Mouse (Mus musculus) CD4-positive helper T cell, adult 2 months (primary cell): ENCODE measurements around the gene Rab3c.

Source experiments
- DNase-seq: peaks from one replicate; pipeline ENCODE4 v3.0.0-alpha.2; 2012; ENCODE audit warnings: low read depth, missing footprints, low spot score

Gene Rab3c

DNA sequence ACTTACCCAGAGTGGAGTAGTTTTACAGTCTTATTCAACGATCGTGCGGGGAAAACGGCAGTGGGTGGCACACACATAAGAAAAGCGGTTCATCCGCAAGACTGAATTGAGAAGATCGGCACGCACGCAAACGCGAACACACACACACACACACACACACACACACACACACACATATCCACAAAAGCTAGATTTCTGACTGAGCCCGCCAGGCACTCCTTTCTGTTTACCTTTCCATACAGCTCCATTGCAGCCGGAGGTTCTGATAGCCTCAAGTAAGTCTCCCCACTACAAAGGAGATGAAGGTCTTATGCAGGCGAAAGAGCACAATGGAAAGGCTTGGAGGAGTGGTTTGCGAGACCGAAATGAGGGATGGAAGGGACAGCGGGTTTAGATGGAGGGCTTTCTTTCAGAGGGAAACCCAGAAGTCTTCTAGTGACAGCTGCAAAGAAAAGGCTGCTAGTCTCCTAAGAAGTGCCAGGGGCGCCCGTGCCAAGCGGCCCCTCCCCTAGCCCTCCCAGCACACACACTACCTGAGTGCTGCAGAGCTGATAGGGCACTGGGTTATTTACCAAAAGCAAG lies at the start of gene Rab3c:
Rab3c (minus strand) TSS at position 434 of the 582 bp plus-strand sequence.
- DNase-seq: no peak

DNA sequence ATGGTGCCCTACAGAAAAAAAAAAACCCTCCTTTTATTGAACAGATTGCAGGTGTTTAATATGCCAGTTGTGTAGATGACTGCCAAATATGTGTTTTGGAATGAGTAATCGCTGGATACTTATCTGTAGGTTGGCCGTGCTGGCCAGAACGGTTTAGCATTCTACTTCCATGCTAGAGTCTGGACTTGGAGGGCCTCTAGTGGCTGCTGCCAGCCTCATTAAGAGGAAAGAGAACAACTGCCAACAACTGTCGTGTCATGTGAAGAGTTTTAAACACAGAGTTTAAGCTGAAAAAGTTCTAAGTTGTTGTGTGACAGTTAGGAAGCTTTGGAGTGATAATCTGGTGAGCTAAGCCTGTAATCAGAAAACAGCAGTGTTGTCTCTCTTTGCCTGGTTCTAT lies 38.0 kb upstream of the Rab3c start:
- DNase-seq: no peak

DNA sequence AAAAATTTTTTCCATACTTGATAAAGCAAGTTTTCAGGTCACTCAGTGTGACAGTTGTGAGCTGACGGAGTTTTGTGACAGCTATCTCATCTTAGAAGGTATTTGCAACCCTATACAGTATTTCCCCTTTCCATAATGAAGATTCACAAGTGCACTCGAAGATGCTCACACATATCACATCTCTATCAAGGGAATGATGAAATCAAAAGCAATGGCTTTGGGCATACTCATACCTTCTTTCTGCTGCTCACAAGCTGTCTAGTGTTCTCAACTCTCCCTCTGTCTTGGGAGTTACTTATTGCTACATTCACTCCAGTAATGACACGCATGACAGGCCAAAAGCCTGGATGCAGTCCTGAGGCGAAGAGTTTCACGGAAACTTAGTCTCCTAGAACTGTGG lies 26.4 kb upstream of the Rab3c start:
- no peak for DNase-seq

DNA sequence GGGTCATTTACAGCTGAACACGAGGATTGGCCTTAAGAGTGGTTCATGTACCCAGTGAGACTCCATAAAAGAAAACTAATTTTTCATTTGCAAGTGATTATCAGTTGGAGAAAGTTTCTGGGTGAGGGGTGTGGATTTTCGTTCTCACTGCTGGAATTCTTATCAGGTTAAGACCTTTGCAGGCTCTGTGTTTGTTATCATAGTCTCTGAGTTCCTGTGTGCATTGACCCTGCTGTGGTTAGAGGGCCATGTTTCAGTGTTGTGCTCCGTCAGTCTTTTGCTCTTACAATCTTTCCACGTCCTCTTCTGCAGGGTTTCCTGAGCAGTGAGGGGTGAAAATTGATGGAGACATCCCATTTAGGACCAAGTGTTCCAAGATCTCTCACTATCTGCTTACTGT lies 16.3 kb upstream of the Rab3c start:
- DNase-seq: no peak

DNA sequence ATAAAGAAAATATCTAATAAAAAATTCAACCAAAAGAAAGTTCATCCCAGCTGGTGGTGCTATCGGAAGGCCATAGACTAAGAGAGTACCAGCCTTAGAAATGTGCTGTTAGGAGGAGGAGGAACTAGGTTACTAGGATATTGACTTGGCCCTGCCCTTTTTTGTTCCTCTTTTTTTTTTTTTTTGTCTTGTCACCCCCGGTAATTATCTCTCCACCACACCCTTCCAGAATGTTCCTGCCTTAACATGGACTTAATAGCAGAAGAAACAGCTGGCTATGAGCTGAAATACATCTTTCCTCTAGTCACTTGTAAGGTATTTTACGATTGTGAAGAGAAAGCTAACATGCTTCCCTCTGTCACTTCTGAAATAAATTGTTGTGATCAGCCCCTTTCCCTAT lies 7.7 kb upstream of the Rab3c start:
- DNase-seq: no peak

DNA sequence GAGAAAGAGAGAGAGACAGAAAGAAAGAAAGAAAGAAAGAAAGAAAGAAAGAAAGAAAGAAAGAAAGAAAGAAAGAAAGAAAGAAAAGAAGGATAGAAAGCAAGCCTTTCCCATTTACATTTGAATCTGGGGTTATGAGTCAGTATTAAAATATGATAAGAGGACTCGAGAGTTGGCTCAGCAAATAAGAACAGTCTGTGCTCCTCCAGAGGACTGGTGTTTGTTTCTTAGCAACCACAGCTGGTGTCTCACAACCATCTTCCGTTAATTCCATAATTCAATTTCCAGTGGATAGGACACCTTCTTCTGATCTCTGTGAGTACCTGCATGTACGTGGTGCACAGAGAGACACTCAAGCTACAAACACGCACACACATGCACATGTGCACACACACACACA lies 3.0 kb upstream of the Rab3c start:
- no peak for DNase-seq

GRCm38 (mm10) chr13:110280028-110280562 lies 701 bp downstream of the Rab3c start:
- no peak for DNase-seq

- DNase-seq: no peak
Observed at GRCm38 (mm10) chr13:110278976-110279736, 1.6 kb downstream of the Rab3c start.

GRCm38 (mm10) chr13:110277709-110278108 lies 3.1 kb downstream of the Rab3c start:
- no peak for DNase-seq

- DNase-seq: no peak
Observed at GRCm38 (mm10) chr13:110275471-110275870, 5.3 kb downstream of the Rab3c start.

DNA sequence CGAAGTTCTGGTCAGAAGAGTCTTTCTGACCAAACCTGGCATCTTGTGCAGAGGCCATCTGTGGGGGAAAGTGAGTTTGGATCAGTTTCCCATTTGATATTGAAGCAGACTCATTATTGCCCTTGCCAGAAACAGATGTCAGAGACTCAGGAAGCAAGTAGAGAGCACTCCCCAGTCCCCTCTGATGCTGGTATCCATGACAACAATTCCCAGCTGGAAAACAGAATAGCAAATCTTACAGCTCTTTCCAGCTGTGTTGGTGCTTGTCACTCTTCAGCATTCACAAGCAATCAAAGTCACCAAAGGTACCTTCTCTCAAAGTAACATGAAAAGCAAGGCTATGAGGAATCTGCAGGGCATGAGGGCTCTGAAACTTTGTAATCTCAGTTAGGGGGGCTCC lies 20.1 kb downstream of the Rab3c start:
- no peak for DNase-seq

- DNase-seq: no peak
Observed at GRCm38 (mm10) chr13:110251453-110251852, 29.3 kb downstream of the Rab3c start.

DNA sequence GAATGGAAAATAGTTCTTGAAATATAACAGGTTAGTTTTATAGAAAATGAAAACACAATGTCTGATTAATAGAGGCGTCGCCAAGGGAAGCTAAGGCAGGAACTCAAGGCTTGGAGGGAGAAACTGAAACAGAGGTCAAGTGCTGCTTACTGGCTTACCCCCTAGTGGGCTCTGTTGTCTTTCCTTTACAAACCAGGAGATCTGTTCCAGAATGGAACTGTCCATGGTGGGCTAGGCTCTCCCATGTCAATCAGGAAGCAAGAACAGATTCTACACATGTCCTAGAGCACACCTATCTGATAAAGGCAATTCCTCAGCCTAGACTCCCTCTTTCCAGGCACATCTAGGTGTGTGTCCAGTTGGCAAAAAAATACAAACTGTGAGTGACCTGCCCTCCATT lies 32.3 kb downstream of the Rab3c start:
- DNase-seq: no peak

- DNase-seq: no peak
Observed at GRCm38 (mm10) chr13:110238970-110239369, 41.8 kb downstream of the Rab3c start.

- DNase-seq: no peak
Observed at GRCm38 (mm10) chr13:110237209-110237935, 43.4 kb downstream of the Rab3c start.

- DNase-seq: no peak
Observed at GRCm38 (mm10) chr13:110233364-110233763, 47.4 kb downstream of the Rab3c start.

DNA sequence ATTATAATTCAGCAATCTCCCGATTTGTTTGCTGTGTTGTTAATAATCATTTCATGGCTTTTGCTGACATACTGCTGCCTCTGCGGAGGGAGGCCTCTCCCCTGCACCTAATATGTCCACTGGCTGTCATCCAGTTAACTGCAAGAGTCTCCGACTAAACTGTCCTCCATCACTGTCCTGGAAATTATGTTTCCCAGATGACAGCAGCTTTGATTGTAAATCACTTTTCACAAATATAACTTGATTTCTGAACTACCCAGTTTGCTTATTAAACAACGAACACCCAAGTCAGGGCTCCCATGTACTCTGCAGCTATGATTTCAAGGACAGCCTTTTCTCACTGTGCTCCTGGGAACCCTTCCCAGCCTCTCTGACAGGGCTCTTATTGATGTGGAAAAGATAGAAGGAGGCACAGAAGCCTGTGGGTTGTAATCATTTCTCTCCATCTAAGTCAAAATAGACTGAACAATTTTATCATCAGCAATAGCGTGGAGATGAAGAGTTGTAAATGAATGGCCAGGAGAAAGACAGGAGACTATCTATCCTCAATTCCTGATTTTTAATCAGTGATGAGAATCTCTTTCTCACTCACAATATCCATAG lies 49.6 kb downstream of the Rab3c start:
- DNase-seq: no peak

DNA sequence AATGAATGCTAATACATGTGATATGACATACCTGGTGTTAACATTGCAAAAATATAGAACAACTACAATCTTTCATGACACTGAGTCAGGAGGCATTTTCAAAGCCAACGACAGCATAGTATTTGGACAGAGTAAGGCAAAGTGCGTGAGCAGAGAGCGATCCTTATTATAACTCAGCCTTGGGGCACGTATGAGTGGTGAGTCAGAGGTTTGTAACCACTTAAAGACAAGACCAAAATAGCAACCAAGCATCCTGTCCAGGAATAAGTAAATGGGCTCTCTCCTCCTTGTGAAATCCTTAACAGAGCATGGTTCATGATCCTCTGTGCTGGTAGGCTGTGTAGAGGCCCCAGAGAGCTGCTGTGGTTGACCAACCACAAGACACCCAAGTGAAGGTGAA lies 50.8 kb downstream of the Rab3c start:
- DNase-seq: no peak

- DNase-seq: no peak
Observed at GRCm38 (mm10) chr13:110219195-110219594, 61.6 kb downstream of the Rab3c start.

GRCm38 (mm10) chr13:110218497-110218896 lies 62.3 kb downstream of the Rab3c start:
- DNase-seq: no peak

- DNase-seq: no peak
Observed at GRCm38 (mm10) chr13:110211526-110212075, 69.2 kb downstream of the Rab3c start.

GRCm38 (mm10) chr13:110198906-110199305 lies 81.9 kb downstream of the Rab3c start:
- no peak for DNase-seq
